Mouse (Mus musculus) neural tube, embryonic 12.5 days (tissue): ENCODE data around the gene Lsm7. TPM values are rescaled to one million over a fixed set of nuclear protein-coding genes. Genes with fewer than 3 reads are reported as not detected.

Source experiments
- ATAC-seq: fragments of 200-750 bp; cut with Nextera tagmentation; 2 replicates; pipeline ENCODE4 v1.8.0; 2017; ENCODE audit warnings: low read depth, mild to moderate bottlenecking, moderate TSS enrichment, moderate library complexity; ENCODE audit not compliant: low FRiP score
- H3K27ac ChIP-seq: fragments of 300-500 bp; sonication (generic); 2 replicates; pipeline ENCODE4 v1.5.1; 2016
- H3K27me3 ChIP-seq: fragments of 300-500 bp; sonication (generic); replicated peaks from 2 replicates; pipeline ENCODE4 v1.6.1; 2016; ENCODE audit warnings: mild to moderate bottlenecking
- H3K36me3 ChIP-seq: fragments of 300-500 bp; sonication (generic); 2 replicates; pipeline ENCODE4 v1.6.1; 2016; ENCODE audit warnings: mild to moderate bottlenecking
- H3K4me1 ChIP-seq: fragments of 300-500 bp; sonication (generic); 2 replicates; pipeline ENCODE4 v1.6.1; 2016
- H3K4me2 ChIP-seq: fragments of 300-500 bp; sonication (generic); replicated peaks from 2 replicates; pipeline ENCODE4 v1.6.1; 2016; ENCODE audit warnings: mild to moderate bottlenecking
- H3K4me3 ChIP-seq: fragments of 300-500 bp; sonication (generic); 2 replicates; pipeline ENCODE4 v1.5.1; 2016
- H3K9ac ChIP-seq: fragments of 300-500 bp; sonication (generic); 2 replicates; pipeline ENCODE4 v1.6.1; 2016; ENCODE audit warnings: mild to moderate bottlenecking
- H3K9me3 ChIP-seq: fragments of 300-500 bp; sonication (generic); 2 replicates; pipeline ENCODE4 v1.6.1; 2016; ENCODE audit warnings: mild to moderate bottlenecking
- WGBS: fragments of 180-500 bp; shearing (Covaris S2); methylation state at CpG from one replicate; pipeline ENCODE4 v1.1.7; 2016; 5-methylcytosine and 5-hydroxymethylcytosine counted together
- polyA plus RNA-seq: library from polyadenylated mRNA; unstranded; fragments of >200 nt; fragmentation: Nextera tagmentation; extraction: Ambion mirVana; gene quantifications from 2 replicates; pipeline ENCODE4 v1.2.1, GENCODE M21; 2016

Gene Lsm7
- polyA plus RNA-seq, 1 experiment from 2014 or later: 274 TPM

DNA sequence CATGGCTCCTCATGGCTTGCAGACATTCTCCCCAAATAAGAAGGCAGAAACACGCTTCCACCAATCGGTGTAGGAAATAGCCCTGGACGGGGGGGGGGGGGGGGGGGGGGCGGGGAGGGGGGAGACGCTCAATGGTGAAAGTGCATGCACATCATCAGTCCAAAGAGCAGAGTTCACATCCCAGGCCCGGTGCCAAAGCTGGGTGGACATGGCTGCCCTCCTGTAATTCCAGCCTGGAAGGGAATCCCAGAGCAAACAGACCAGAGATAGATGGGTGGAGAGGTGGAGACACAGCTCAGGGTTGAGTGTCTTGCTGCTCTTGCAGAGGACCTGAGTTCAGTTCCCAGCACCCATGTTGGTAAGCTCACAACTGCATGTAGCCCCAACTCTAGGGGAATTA, 16.0 kb upstream of the Lsm7 start:
- no peak for ATAC-seq
- WGBS: 55% methylated on average over 5 of the region's 6 CpGs
- H3K27me3 ChIP-seq: no peaks in the 10 kb centered on the region; the same call in 1 of the 2 replicates
- peaks cover 24% of the 10 kb centered on the region for H3K36me3 ChIP-seq
- no peak overlapping the region for H3K4me2 ChIP-seq
- no peak overlapping the region for H3K4me3 ChIP-seq
- no peaks in the 10 kb centered on the region for H3K4me1 ChIP-seq
- no peaks in the 10 kb centered on the region for H3K9me3 ChIP-seq
- no peak overlapping the region for H3K27ac ChIP-seq
- no peak overlapping the region for H3K9ac ChIP-seq

DNA sequence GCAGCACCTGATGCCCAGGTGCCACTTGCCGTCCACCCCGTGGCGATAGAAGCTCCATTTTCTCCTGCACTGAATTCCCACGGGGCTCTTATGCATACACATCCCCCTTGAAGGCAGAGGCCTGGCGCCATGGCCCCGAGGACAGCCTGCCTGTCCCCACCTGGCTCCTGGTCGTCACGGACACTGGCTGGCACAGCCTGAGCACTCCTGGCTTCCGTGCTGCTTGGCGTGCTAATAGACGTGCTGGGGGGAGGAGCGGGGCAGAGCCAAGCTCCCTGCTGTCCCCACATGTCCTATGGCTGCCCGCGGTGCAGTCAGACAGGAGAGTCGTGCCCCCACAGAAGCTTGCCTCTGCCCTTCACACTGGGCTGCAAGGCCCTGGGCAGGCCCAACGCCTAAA, 9.4 kb upstream of the Lsm7 start:
- H3K4me2 ChIP-seq: no peak overlapping the region
- ATAC-seq: no peak
- H3K9me3 ChIP-seq: no peaks in the 10 kb centered on the region
- no peak overlapping the region for H3K4me3 ChIP-seq
- no peak overlapping the region for H3K27ac ChIP-seq
- no peak overlapping the region for H3K9ac ChIP-seq
- WGBS: 85% methylated on average over 16 of the region's 16 CpGs
- no peaks in the 10 kb centered on the region for H3K27me3 ChIP-seq
- H3K36me3 ChIP-seq: peaks cover 72% of the 10 kb centered on the region
- H3K4me1 ChIP-seq: no peaks in the 10 kb centered on the region

DNA sequence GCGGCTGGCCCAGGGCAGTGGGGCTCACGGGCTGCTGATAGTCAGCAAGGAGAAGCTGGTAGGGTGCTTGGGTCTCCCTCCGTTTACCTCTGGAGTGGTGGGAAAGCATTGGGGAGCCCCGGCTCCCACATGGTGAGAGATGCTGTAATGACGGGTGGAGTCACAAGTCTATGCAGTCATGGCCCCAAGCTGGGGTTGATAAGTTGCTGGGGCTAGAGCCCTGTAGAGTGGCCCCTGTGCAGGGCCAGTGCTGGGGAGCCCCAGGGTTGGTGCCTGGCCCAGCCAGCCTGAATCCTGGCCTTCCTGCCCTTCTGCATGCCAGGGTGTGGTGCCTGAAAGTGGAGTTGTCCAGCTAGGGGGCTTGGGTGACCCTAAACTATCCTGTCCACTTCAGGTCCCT, 7.3 kb upstream of the Lsm7 start:
- H3K27ac ChIP-seq: no peak overlapping the region

GRCm38 (mm10) chr10:80858350-80858935, 3.4 kb upstream of the Lsm7 start:
- peak overlapping the region; percentile 24; the same call in 1 of the 2 replicates for H3K4me2 ChIP-seq
- ATAC-seq: no peak
- no peaks in the 10 kb centered on the region for H3K9me3 ChIP-seq
- 87% methylated on average over 7 of the region's 7 CpGs for WGBS
- no peaks in the 10 kb centered on the region for H3K27me3 ChIP-seq
- H3K9ac ChIP-seq: no peak overlapping the region
- H3K36me3 ChIP-seq: peaks cover 25% of the 10 kb centered on the region
- H3K4me1 ChIP-seq: peaks cover 41% of the 10 kb centered on the region
- no peak overlapping the region for H3K4me3 ChIP-seq
- no peak overlapping the region for H3K27ac ChIP-seq

More for the DNA sequence above, 7.3 kb upstream of the Lsm7 start:
- Histone ChIP-seq H3K36me3 (peaks cover 62% of the 10 kb centered on the region), H3K4me2 (no peak overlapping the region), H3K4me3 (no peak overlapping the region), H3K27me3 (no peaks in the 10 kb centered on the region), H3K9ac (no peak overlapping the region), H3K9me3 (no peaks in the 10 kb centered on the region), H3K4me1 (peaks cover 10% of the 10 kb centered on the region)
- no peak for ATAC-seq
- WGBS: 91% methylated on average over 5 of the region's 5 CpGs

- peak overlapping the region; percentile 45 for H3K9ac ChIP-seq
- 70% methylated on average over 3 of the region's 3 CpGs for WGBS
- H3K4me3 ChIP-seq: no peak overlapping the region
- H3K9me3 ChIP-seq: no peaks in the 10 kb centered on the region
- H3K4me1 ChIP-seq: peaks cover 41% of the 10 kb centered on the region
- no peak overlapping the region; the same call in 1 of the 2 replicates for H3K27ac ChIP-seq
- H3K4me2 ChIP-seq: peak overlapping the region; percentile 24
- H3K36me3 ChIP-seq: peaks cover 25% of the 10 kb centered on the region
- H3K27me3 ChIP-seq: no peaks in the 10 kb centered on the region
- no peak for ATAC-seq
Observed at GRCm38 (mm10) chr10:80857848-80858247, 2.8 kb upstream of the Lsm7 start.

DNA sequence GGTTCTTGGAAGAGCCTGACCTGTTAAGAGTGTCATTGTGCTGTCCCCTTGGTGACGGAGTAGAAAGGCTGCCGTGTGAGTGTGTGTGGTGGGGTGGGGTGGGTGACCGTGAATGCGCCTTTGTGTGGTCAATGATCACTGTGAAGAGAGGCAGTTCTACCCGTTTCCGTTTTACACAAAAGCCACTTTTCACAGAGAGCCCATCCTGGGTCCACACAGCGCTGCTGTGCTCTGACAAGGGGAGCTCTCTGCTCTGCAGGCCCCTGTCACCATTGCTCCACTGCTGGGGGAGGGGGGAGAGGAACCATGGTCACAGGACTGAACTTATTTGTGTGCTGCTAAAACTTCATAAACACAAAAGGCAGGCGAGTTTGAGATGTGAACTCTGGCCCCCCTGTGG, 2.4 kb upstream of the Lsm7 start:
- Histone ChIP-seq H3K27me3 (no peaks in the 10 kb centered on the region), H3K36me3 (peaks cover 23% of the 10 kb centered on the region), H3K4me1 (peaks cover 41% of the 10 kb centered on the region), H3K4me2 (peak overlapping the region; percentile 24), H3K9me3 (no peaks in the 10 kb centered on the region), H3K4me3 (no peak overlapping the region), H3K9ac (peak overlapping the region; percentile 45), H3K27ac (no peak overlapping the region; the same call in 1 of the 2 replicates)
- ATAC-seq: no peak
- WGBS: 38% methylated on average over 8 of the region's 8 CpGs

GRCm38 (mm10) chr10:80856908-80857307, 1.9 kb upstream of the Lsm7 start:
- Histone ChIP-seq H3K4me3 (no peak overlapping the region), H3K36me3 (peaks cover 23% of the 10 kb centered on the region), H3K4me1 (peaks cover 41% of the 10 kb centered on the region), H3K9me3 (no peaks in the 10 kb centered on the region), H3K9ac (peak overlapping the region; percentile 45; the same call in 1 of the 2 replicates), H3K27ac (no peak overlapping the region), H3K4me2 (peak overlapping the region; percentile 24), H3K27me3 (no peaks in the 10 kb centered on the region)
- 85% methylated on average over 5 of the region's 5 CpGs for WGBS
- ATAC-seq: no peak

DNA sequence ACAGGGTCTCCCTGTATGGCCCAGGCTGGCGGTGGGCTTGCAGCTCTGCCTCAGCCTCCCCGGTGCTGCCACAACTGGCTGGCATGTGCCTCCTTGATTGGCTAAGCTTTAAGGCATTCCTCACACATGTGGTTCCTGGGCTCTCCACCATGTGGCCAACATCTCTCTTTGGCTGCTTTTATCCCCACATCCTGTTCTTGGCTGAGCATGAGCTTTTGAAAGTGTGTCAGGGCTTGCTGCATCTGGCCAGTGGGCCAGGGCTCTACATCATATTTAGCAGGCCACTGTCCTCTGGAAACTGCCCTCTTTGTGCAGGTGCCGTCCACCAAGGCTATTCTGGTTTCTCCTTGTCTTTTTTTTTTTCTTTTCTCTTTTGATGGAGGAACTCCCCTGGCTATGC, 1.3 kb upstream of the Lsm7 start:
- Histone ChIP-seq H3K27ac (no peak overlapping the region), H3K4me1 (peaks cover 41% of the 10 kb centered on the region), H3K27me3 (no peaks in the 10 kb centered on the region), H3K4me2 (peak overlapping the region; percentile 100), H3K9me3 (no peaks in the 10 kb centered on the region), H3K36me3 (peaks cover 23% of the 10 kb centered on the region), H3K9ac (0 out of 2 replicates have a peak overlapping the region, but pooled peaks have one; percentile 89), H3K4me3 (peak overlapping the region; percentile 95; the same call in 1 of the 2 replicates)
- WGBS: 75% methylated on average over 3 of the region's 3 CpGs
- no peak for ATAC-seq

GRCm38 (mm10) chr10:80855749-80856073, 702 bp upstream of the Lsm7 start:
- Histone ChIP-seq H3K27ac (no peak overlapping the region), H3K4me1 (peaks cover 41% of the 10 kb centered on the region), H3K9ac (peak overlapping the region; percentile 89), H3K9me3 (no peaks in the 10 kb centered on the region), H3K36me3 (peaks cover 23% of the 10 kb centered on the region), H3K4me3 (peak overlapping the region; percentile 95), H3K27me3 (no peaks in the 10 kb centered on the region), H3K4me2 (peak overlapping the region; percentile 100)
- ATAC-seq: no peak
- 30% methylated on average over 11 of the region's 11 CpGs for WGBS

DNA sequence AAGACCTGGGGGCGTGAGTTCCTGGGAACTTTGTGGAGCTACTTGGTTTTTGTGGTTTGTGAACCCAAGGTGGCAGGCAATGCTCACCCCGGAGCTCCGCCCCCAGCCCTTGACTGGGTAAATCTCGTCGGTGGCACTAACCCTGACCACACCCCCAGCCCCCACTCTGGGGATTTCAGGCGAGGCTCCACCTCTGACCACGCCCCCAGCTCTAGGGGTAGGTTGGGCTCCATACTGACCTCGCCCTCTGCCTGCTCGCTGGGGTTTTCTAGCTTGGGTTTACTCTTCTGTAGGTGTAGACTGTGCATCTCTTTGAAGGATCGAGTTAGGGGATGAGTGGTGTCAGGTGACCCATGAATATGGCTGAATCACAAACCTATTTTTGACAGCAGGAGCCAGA, 6.4 kb downstream of the Lsm7 start:
- H3K9me3 ChIP-seq: no peaks in the 10 kb centered on the region
- no peak overlapping the region for H3K4me2 ChIP-seq
- no peak overlapping the region for H3K27ac ChIP-seq
- H3K4me1 ChIP-seq: peaks cover 7% of the 10 kb centered on the region
- H3K27me3 ChIP-seq: peaks cover 24% of the 10 kb centered on the region
- ATAC-seq: no peak
- peaks cover 29% of the 10 kb centered on the region for H3K36me3 ChIP-seq
- H3K9ac ChIP-seq: no peak overlapping the region
- WGBS: 9% methylated on average over 10 of the region's 10 CpGs
- no peak overlapping the region for H3K4me3 ChIP-seq

- H3K9me3 ChIP-seq: no peaks in the 10 kb centered on the region
- no peak overlapping the region for H3K27ac ChIP-seq
- H3K4me2 ChIP-seq: no peak overlapping the region
- ATAC-seq: no peak
- WGBS: 84% methylated on average over 11 of the region's 12 CpGs
- no peak overlapping the region for H3K4me3 ChIP-seq
- H3K36me3 ChIP-seq: peaks cover 6% of the 10 kb centered on the region; the same call in 1 of the 2 replicates
- H3K27me3 ChIP-seq: peaks cover 45% of the 10 kb centered on the region
- peaks cover 11% of the 10 kb centered on the region for H3K4me1 ChIP-seq
- no peak overlapping the region for H3K9ac ChIP-seq
Observed at GRCm38 (mm10) chr10:80845732-80846131, 9.3 kb downstream of the Lsm7 start.

GRCm38 (mm10) chr10:80845055-80845693, 9.8 kb downstream of the Lsm7 start:
- H3K36me3 ChIP-seq: peaks cover 2% of the 10 kb centered on the region; the same call in 1 of the 2 replicates
- peaks cover 45% of the 10 kb centered on the region for H3K27me3 ChIP-seq
- no peak for ATAC-seq
- WGBS: 64% methylated on average over 8 of the region's 8 CpGs
- H3K4me1 ChIP-seq: peaks cover 11% of the 10 kb centered on the region
- H3K9ac ChIP-seq: no peak overlapping the region
- no peak overlapping the region for H3K4me3 ChIP-seq
- no peak overlapping the region for H3K4me2 ChIP-seq
- no peak overlapping the region for H3K27ac ChIP-seq
- no peaks in the 10 kb centered on the region for H3K9me3 ChIP-seq
